In genomic region chr10:75450331-75450730, GRCm38 (mm10) we compare ENCODE assay signal across 18 mouse cellular contexts. TPM values are rescaled to one million over a fixed set of nuclear protein-coding genes. Genes with fewer than 3 reads are reported as not detected.
A peak's percentile ranks its signal among the peaks of the same experiment; 100 is the strongest.
DNase-seq lines count a peak whose midpoint lies in the region; ATAC-seq and TF ChIP-seq lines count a peak whose summit lies in the region.
"Had no signal": no experiment of that assay in that cellular context is flagged by ENCODE, and none has a peak within 500 bp of the region (broad histone marks: within the 10 kb centered on the region; RNA-seq: fewer than 3 reads in every experiment).

No protein-coding gene starts in this region.

- no peaks in the 10 kb centered on the region for H3K27me3 ChIP-seq in heart, embryonic 10.5 days (ENCODE audit: insufficient read depth, poor library complexity, severe bottlenecking)
- H3K27me3 ChIP-seq in hindbrain, embryonic 15.5 days = no peaks in the 10 kb centered on the region
- no peaks in the 10 kb centered on the region for H3K27me3 ChIP-seq in hindbrain, embryonic 16.5 days (replicated peaks; ENCODE audit: control insufficient read depth, insufficient read depth, low read length)
- H3K27me3 ChIP-seq in lung, embryonic 14.5 days (ENCODE audit: insufficient read depth, low read length) = no peaks in the 10 kb centered on the region
- H3K27me3 ChIP-seq in stomach, embryonic 16.5 days (ENCODE audit: control insufficient read depth, insufficient read depth, low read length) = no peaks in the 10 kb centered on the region
- H3K27me3 ChIP-seq: embryonic facial prominence, embryonic 15.5 days had no signal

- H3K27ac ChIP-seq in heart, embryonic 10.5 days = peak overlapping the region; percentile 85
- 0 out of 2 replicates have a peak overlapping the region, but pooled peaks have one; percentile 17 for H3K27ac ChIP-seq in hindbrain, embryonic 15.5 days (replicated peaks)
- no peak overlapping the region for H3K27ac ChIP-seq in hindbrain, embryonic 16.5 days (ENCODE audit: low read depth, low read length)
- H3K27ac ChIP-seq in lung, embryonic 14.5 days (ENCODE audit: low read depth) = peak overlapping the region; percentile 75
- H3K27ac ChIP-seq in stomach, embryonic 16.5 days (ENCODE audit: low read length) = 0 out of 2 replicates have a peak overlapping the region, but pooled peaks have one; percentile 76
- H3K27ac ChIP-seq: layer of hippocampus, adult 2 months; liver, embryonic 15.5 days had no signal

- H3K4me2 ChIP-seq in hindbrain, embryonic 15.5 days = no peak overlapping the region
- no peak overlapping the region for H3K4me2 ChIP-seq in hindbrain, embryonic 16.5 days (ENCODE audit: low read length)
- no peak overlapping the region for H3K4me2 ChIP-seq in lung, embryonic 14.5 days
- H3K4me2 ChIP-seq in stomach, embryonic 16.5 days (ENCODE audit: low read depth, low read length) = no peak overlapping the region
- H3K4me2 ChIP-seq: embryonic facial prominence, embryonic 15.5 days; liver, embryonic 15.5 days had no signal

- no peak for DNase-seq in heart, embryonic 10.5 days (ENCODE audit: low spot score)
- no peak for DNase-seq in heart, adult 9 months (ENCODE audit: low spot score in 2 of 2)
- no peak for DNase-seq in lung, embryonic 14.5 days
- no peak for DNase-seq in lung, postnatal 10 days
- DNase-seq: adrenal gland, postnatal 36 days; cerebellum, adult 11-12 months; cerebellum, postnatal 14 days; layer of hippocampus, postnatal 36 days; lung, postnatal 4 days; right cerebral cortex, postnatal 4 days; thymus, postnatal 25 days had no signal

- H3K36me3 ChIP-seq in heart, embryonic 10.5 days = no peaks in the 10 kb centered on the region
- H3K36me3 ChIP-seq in hindbrain, embryonic 15.5 days = no peaks in the 10 kb centered on the region
- no peaks in the 10 kb centered on the region for H3K36me3 ChIP-seq in hindbrain, embryonic 16.5 days (ENCODE audit: control insufficient read depth, insufficient read depth, low read length)
- no peaks in the 10 kb centered on the region for H3K36me3 ChIP-seq in lung, embryonic 14.5 days (ENCODE audit: insufficient read depth)
- no peaks in the 10 kb centered on the region for H3K36me3 ChIP-seq in stomach, embryonic 16.5 days (ENCODE audit: control insufficient read depth, insufficient read depth, low read length)
- H3K36me3 ChIP-seq: embryonic facial prominence, embryonic 15.5 days; liver, embryonic 15.5 days had no signal

- no peak for TF ChIP-seq CTCF in lung, embryonic 14.5 days (IDR thresholded peaks at IDR 0.05; ENCODE audit: low read depth)

- 87% methylated on average over 8 of the region's 8 CpGs for WGBS in heart, embryonic 10.5 days
- 87% methylated on average over 8 of the region's 8 CpGs for WGBS in hindbrain, embryonic 15.5 days
- 87% methylated on average over 8 of the region's 8 CpGs for WGBS in hindbrain, embryonic 16.5 days
- WGBS in lung, embryonic 14.5 days = 88% methylated on average over 8 of the region's 8 CpGs
- WGBS in stomach, embryonic 16.5 days = 86% methylated on average over 8 of the region's 8 CpGs

- H3K9ac ChIP-seq in hindbrain, embryonic 15.5 days = no peak overlapping the region
- no peak overlapping the region for H3K9ac ChIP-seq in hindbrain, embryonic 16.5 days (ENCODE audit: low read depth, low read length)
- no peak overlapping the region for H3K9ac ChIP-seq in lung, embryonic 14.5 days
- no peak overlapping the region for H3K9ac ChIP-seq in stomach, embryonic 16.5 days (ENCODE audit: low read length)
- H3K9ac ChIP-seq: embryonic facial prominence, embryonic 15.5 days; liver, embryonic 15.5 days had no signal

- ATAC-seq in hindbrain, embryonic 15.5 days (ENCODE audit: low FRiP score, low read depth) = no peak
- no peak for ATAC-seq in hindbrain, embryonic 16.5 days
- ATAC-seq in lung, embryonic 14.5 days (ENCODE audit: insufficient read depth) = no peak
- ATAC-seq in stomach, embryonic 16.5 days (ENCODE audit: insufficient read depth, low FRiP score) = no peak

- no peaks in the 10 kb centered on the region for H3K9me3 ChIP-seq in heart, embryonic 10.5 days
- no peaks in the 10 kb centered on the region for H3K9me3 ChIP-seq in hindbrain, embryonic 15.5 days
- H3K9me3 ChIP-seq in hindbrain, embryonic 16.5 days (ENCODE audit: control insufficient read depth, low read length) = no peaks in the 10 kb centered on the region
- no peaks in the 10 kb centered on the region for H3K9me3 ChIP-seq in lung, embryonic 14.5 days (ENCODE audit: low read depth, low read length)
- no peaks in the 10 kb centered on the region for H3K9me3 ChIP-seq in stomach, embryonic 16.5 days (replicated peaks; ENCODE audit: control insufficient read depth, low read length)
- H3K9me3 ChIP-seq: embryonic facial prominence, embryonic 15.5 days; liver, embryonic 15.5 days had no signal

- H3K4me3 ChIP-seq in heart, embryonic 10.5 days = no peak overlapping the region
- no peak overlapping the region for H3K4me3 ChIP-seq in hindbrain, embryonic 15.5 days
- no peak overlapping the region for H3K4me3 ChIP-seq in hindbrain, embryonic 16.5 days (ENCODE audit: low read length)
- H3K4me3 ChIP-seq in lung, embryonic 14.5 days (ENCODE audit: low read depth, low read length) = no peak overlapping the region
- no peak overlapping the region for H3K4me3 ChIP-seq in stomach, embryonic 16.5 days (replicated peaks; ENCODE audit: low read length)
- H3K4me3 ChIP-seq: embryonic facial prominence, embryonic 15.5 days; layer of hippocampus, adult 2 months; liver, embryonic 15.5 days had no signal

- H3K4me1 ChIP-seq in heart, embryonic 10.5 days = peaks cover 64% of the 10 kb centered on the region
- H3K4me1 ChIP-seq in hindbrain, embryonic 15.5 days (replicated peaks) = peaks cover 19% of the 10 kb centered on the region
- H3K4me1 ChIP-seq in hindbrain, embryonic 16.5 days (ENCODE audit: control insufficient read depth, insufficient read depth, low read depth, low read length) = peaks cover 2% of the 10 kb centered on the region
- H3K4me1 ChIP-seq in lung, embryonic 14.5 days (ENCODE audit: insufficient read depth) = peaks cover 17% of the 10 kb centered on the region
- peaks cover 4% of the 10 kb centered on the region; the same call in 1 of the 2 replicates for H3K4me1 ChIP-seq in stomach, embryonic 16.5 days (ENCODE audit: control insufficient read depth, insufficient read depth, low read length)

RNA-seq across cellular contexts. Expression of gene Upb1, which starts 49.4 kb away (rescaled TPM):
- 0.10 and 1.6 TPM in 2 replicates for polyA plus RNA-seq in heart, embryonic 10.5 days (2016; fragmentation: Nextera tagmentation; extraction: Ambion mirVana)
- 0.47 and 0.49 TPM in 2 replicates for polyA plus RNA-seq in hindbrain, embryonic 15.5 days (2015; fragmentation: Nextera tagmentation; extraction: Ambion mirVana)
- polyA plus RNA-seq in hindbrain, embryonic 16.5 days (2015; fragmentation: Nextera tagmentation; extraction: Ambion mirVana) = 0.36 and 0.39 TPM in 2 replicates
- polyA plus RNA-seq in lung, embryonic 14.5 days (2014; fragmentation: Nextera tagmentation; extraction: Ambion mirVana) = 0.17 and 0.76 TPM in 2 replicates
- 4.3 and 5.8 TPM in 2 replicates for polyA plus RNA-seq in stomach, embryonic 16.5 days (2015; fragmentation: Nextera tagmentation; extraction: Ambion mirVana)
- polyA plus RNA-seq: neural tube, embryonic 11.5 days had no signal
